Mouse (Mus musculus): Measurements from ENCODE around the gene Rnaseh2c. TPM values are rescaled to one million over a fixed set of nuclear protein-coding genes. Genes with fewer than 3 reads are reported as not detected.

Gene Rnaseh2c
- polyA plus RNA-seq, 1 experiment, result 56.5 TPM

GRCm38 (mm10) chr19:5654720-5655298 lies 53.1 kb downstream of the Rnaseh2c start:
- DNase-seq (ENCODE audit: extremely low spot score in 1 of 2, low spot score in 1 of 2), result no peak

Other genes starting within 250 kb of the Rnaseh2c start
- 25.4 and 27.0 TPM in 2 replicates for gene Eif1ad, start 235.1 kb upstream of the Rnaseh2c start, polyA plus RNA-seq (2012; rRNA removed)
- 95.2 and 99.8 TPM in 2 replicates for gene Banf1, start 234.7 kb upstream of the Rnaseh2c start, polyA plus RNA-seq (2012; rRNA removed)
- gene Sart1, start 213.2 kb upstream of the Rnaseh2c start, polyA plus RNA-seq (2012; rRNA removed), result 70.5 and 85.4 TPM in 2 replicates
- gene Tsga10ip, start 199.3 kb upstream of the Rnaseh2c start, polyA plus RNA-seq (2012; rRNA removed), result not detected in 2 replicates
- 305 and 342 TPM in 2 replicates for gene Drap1, start 176.9 kb upstream of the Rnaseh2c start, polyA plus RNA-seq (2012; rRNA removed)
- gene AI837181, start 176.7 kb upstream of the Rnaseh2c start, polyA plus RNA-seq (2012; rRNA removed), result 94.3 and 95.0 TPM in 2 replicates
- gene Fosl1, start 154.3 kb upstream of the Rnaseh2c start, polyA plus RNA-seq (2012; rRNA removed), result 0.06 and 0.19 TPM in 2 replicates
- 22.4 and 24.7 TPM in 2 replicates for gene Ccdc85b, start 144.0 kb upstream of the Rnaseh2c start, polyA plus RNA-seq (2012; rRNA removed)
- gene Fibp, start 141.3 kb upstream of the Rnaseh2c start, polyA plus RNA-seq (2012; rRNA removed), result 130 and 142 TPM in 2 replicates
- 0.38 and 0.40 TPM in 2 replicates for gene Ctsw, start 133.4 kb upstream of the Rnaseh2c start, polyA plus RNA-seq (2012; rRNA removed)
- 36.5 and 37.4 TPM in 2 replicates for gene Efemp2, start 127.9 kb upstream of the Rnaseh2c start, polyA plus RNA-seq (2012; rRNA removed)
- 42.4 TPM in 2 replicates for gene Mus81, start 113.5 kb upstream of the Rnaseh2c start, polyA plus RNA-seq (2012; rRNA removed)
- gene Cfl1, start 111.4 kb upstream of the Rnaseh2c start, polyA plus RNA-seq (2012; rRNA removed), result 1,335 and 1,444 TPM in 2 replicates
- gene 1700020D05Rik, start 98.1 kb upstream of the Rnaseh2c start, polyA plus RNA-seq (2012; rRNA removed), result 5.4 and 5.9 TPM in 2 replicates
- 152 and 164 TPM in 2 replicates for gene Snx32, start 91.3 kb upstream of the Rnaseh2c start, polyA plus RNA-seq (2012; rRNA removed)
- 0.04 TPM in 2 replicates for gene Ovol1, start 41.2 kb upstream of the Rnaseh2c start, polyA plus RNA-seq (2012; rRNA removed)
- 2.5 and 2.8 TPM in 2 replicates for gene Ap5b1, start 33.8 kb upstream of the Rnaseh2c start, polyA plus RNA-seq (2012; rRNA removed)
- gene Kat5, start 8.4 kb downstream of the Rnaseh2c start, polyA plus RNA-seq (2012; rRNA removed), result 109 and 111 TPM in 2 replicates
- gene Rela, start 35.6 kb downstream of the Rnaseh2c start, polyA plus RNA-seq (2012; rRNA removed), result 32.6 and 33.4 TPM in 2 replicates
- 18.0 and 24.0 TPM in 2 replicates for gene Sipa1, start 61.8 kb downstream of the Rnaseh2c start, polyA plus RNA-seq (2012; rRNA removed)
- gene Map3k11, start 86.9 kb downstream of the Rnaseh2c start, polyA plus RNA-seq (2012; rRNA removed), result 18.9 and 20.4 TPM in 2 replicates
- 68.4 and 72.5 TPM in 2 replicates for gene Pcnx3, start 87.0 kb downstream of the Rnaseh2c start, polyA plus RNA-seq (2012; rRNA removed)
- gene Kcnk7, start 102.5 kb downstream of the Rnaseh2c start, polyA plus RNA-seq (2012; rRNA removed), result 0.22 and 0.27 TPM in 2 replicates
- gene Ehbp1l1, start 124.4 kb downstream of the Rnaseh2c start, polyA plus RNA-seq (2012; rRNA removed), result 16.8 and 18.8 TPM in 2 replicates
- 56.1 and 65.8 TPM in 2 replicates for gene Fam89b, start 127.8 kb downstream of the Rnaseh2c start, polyA plus RNA-seq (2012; rRNA removed)
- gene Ltbp3, start 139.0 kb downstream of the Rnaseh2c start, polyA plus RNA-seq (2012; rRNA removed), result 81.5 and 87.8 TPM in 2 replicates
- gene Scyl1, start 169.5 kb downstream of the Rnaseh2c start, polyA plus RNA-seq (2012; rRNA removed), result 111 and 120 TPM in 2 replicates

Data from frontal cortex, adult 2 months (tissue).